Mouse (Mus musculus) intestine, embryonic 15.5 days (tissue): ENCODE data around the gene B4gat1. TPM values are rescaled to one million over a fixed set of nuclear protein-coding genes. Genes with fewer than 3 reads are reported as not detected.
"Not testable (repeated sequence)": the region's sequence is repeated elsewhere in the genome, so short reads cannot be mapped to it uniquely, and the experiment has no call there.

Source experiments
- ATAC-seq: fragments of 200-750 bp; cut with Nextera tagmentation; 2 replicates; pipeline ENCODE4 v1.8.0; 2017; ENCODE audit warnings: moderate TSS enrichment, moderate library complexity
- H3K27ac ChIP-seq: fragments of 300-500 bp; sonication (generic); 2 replicates; pipeline ENCODE4 v1.5.1; 2015; ENCODE audit warnings: mild to moderate bottlenecking, inconsistent platforms
- H3K27me3 ChIP-seq: fragments of 300-500 bp; sonication (generic); replicated peaks from 2 replicates; pipeline ENCODE4 v1.6.1; 2015; ENCODE audit warnings: inconsistent platforms
- H3K36me3 ChIP-seq: fragments of 300-500 bp; sonication (generic); 2 replicates; pipeline ENCODE4 v1.6.1; 2015; ENCODE audit warnings: inconsistent platforms
- H3K4me1 ChIP-seq: fragments of 300-500 bp; sonication (generic); replicated peaks from 2 replicates; pipeline ENCODE4 v1.6.1; 2015; ENCODE audit warnings: inconsistent platforms
- H3K4me2 ChIP-seq: fragments of 300-500 bp; sonication (generic); replicated peaks from 2 replicates; pipeline ENCODE4 v1.6.1; 2015; ENCODE audit warnings: mild to moderate bottlenecking, inconsistent platforms
- H3K4me3 ChIP-seq: fragments of 300-500 bp; sonication (generic); replicated peaks from 2 replicates; pipeline ENCODE4 v1.5.1; 2015; ENCODE audit warnings: inconsistent platforms
- H3K9ac ChIP-seq: fragments of 300-500 bp; sonication (generic); 2 replicates; pipeline ENCODE4 v1.6.1; 2015; ENCODE audit warnings: inconsistent platforms
- H3K9me3 ChIP-seq: fragments of 300-500 bp; sonication (generic); 2 replicates; pipeline ENCODE4 v1.6.1; 2016; ENCODE audit warnings: inconsistent platforms
- WGBS: fragments of 180-500 bp; shearing (Covaris S2); methylation state at CpG from one replicate; pipeline ENCODE4 v1.1.7; 2015; 5-methylcytosine and 5-hydroxymethylcytosine counted together
- polyA plus RNA-seq: library from polyadenylated mRNA; unstranded; fragments of >200 nt; fragmentation: Nextera tagmentation; extraction: Ambion mirVana; gene quantifications from 2 replicates; pipeline ENCODE4 v1.2.1, GENCODE M21; 2015

B4gat1 gene
- polyA plus RNA-seq = 36.1 and 36.2 TPM in 2 replicates

DNA sequence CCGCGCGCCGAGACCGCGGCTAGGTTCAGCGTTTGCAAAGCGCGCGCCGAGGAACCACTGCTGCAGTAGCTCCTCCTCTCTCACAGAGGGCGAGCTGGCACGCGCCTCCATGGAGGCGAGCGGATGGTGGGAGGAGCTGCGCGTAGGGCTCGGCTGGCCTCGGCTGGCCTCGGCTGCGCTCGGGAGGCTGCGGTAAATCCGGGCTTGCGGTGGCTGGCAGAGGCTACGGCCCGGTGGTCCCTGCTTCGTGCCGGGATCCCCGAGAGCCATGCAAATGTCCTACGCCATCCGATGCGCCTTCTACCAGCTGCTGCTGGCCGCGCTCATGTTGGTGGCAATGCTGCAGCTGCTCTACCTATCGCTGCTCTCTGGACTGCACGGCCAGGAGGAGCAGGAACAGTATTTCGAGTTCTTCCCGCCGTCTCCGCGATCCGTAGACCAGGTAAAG lies at the start of gene B4gat1, which contains the start of gene AC124502.3:
B4gat1 (plus strand) TSS at position 118 of the 448 bp plus-strand sequence.
AC124502.3 (plus strand) TSS at position 183 of the 448 bp plus-strand sequence.
- H3K36me3 ChIP-seq = no peaks in the 10 kb centered on the region
- ATAC-seq = peak; percentile 93
- peak within 1 kb of the TSS; percentile 91 for H3K9ac ChIP-seq
- no peaks in the 10 kb centered on the region for H3K9me3 ChIP-seq
- H3K4me3 ChIP-seq = peak within 1 kb of the TSS; percentile 64
- peak within 1 kb of the TSS; percentile 94 for H3K4me2 ChIP-seq
- H3K4me1 ChIP-seq = peaks cover 24% of the 10 kb centered on the region
- H3K27me3 ChIP-seq = no peaks in the 10 kb centered on the region
- H3K27ac ChIP-seq = peak within 1 kb of the TSS; percentile 65
- under 1% methylated on average over 44 of the region's 44 CpGs for WGBS

DNA sequence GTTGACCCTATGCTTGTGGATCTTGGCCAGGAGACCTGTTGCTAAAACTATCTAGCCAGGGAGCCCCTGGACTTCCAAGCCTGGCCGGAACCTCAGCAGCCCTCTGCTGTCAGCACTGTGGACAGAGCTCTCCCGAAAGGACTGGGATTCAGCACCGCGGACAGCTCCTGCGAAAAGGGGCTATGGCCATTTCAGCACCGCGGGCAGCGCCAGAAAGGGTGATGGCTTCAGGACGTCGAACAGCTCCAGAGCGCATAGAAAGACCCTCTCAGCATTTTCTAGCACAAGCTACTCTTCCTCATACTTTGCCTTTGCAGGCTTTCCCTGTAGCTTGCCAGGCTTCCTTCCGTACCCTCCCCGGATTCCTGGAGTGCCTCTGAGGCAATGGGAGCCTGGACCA lies 49.6 kb upstream of the B4gat1 start:
- Histone ChIP-seq H3K4me3 (no peak overlapping the region), H3K9ac (no peak overlapping the region), H3K9me3 (no peaks in the 10 kb centered on the region), H3K36me3 (no peaks in the 10 kb centered on the region), H3K4me2 (no peak overlapping the region), H3K27ac (no peak overlapping the region), H3K4me1 (0 out of 2 replicates have a peak, but pooled peaks cover 8% of the 10 kb centered on the region), H3K27me3 (peaks cover 46% of the 10 kb centered on the region)
- WGBS = 3% methylated on average over 13 of the region's 13 CpGs
- no peak for ATAC-seq

DNA sequence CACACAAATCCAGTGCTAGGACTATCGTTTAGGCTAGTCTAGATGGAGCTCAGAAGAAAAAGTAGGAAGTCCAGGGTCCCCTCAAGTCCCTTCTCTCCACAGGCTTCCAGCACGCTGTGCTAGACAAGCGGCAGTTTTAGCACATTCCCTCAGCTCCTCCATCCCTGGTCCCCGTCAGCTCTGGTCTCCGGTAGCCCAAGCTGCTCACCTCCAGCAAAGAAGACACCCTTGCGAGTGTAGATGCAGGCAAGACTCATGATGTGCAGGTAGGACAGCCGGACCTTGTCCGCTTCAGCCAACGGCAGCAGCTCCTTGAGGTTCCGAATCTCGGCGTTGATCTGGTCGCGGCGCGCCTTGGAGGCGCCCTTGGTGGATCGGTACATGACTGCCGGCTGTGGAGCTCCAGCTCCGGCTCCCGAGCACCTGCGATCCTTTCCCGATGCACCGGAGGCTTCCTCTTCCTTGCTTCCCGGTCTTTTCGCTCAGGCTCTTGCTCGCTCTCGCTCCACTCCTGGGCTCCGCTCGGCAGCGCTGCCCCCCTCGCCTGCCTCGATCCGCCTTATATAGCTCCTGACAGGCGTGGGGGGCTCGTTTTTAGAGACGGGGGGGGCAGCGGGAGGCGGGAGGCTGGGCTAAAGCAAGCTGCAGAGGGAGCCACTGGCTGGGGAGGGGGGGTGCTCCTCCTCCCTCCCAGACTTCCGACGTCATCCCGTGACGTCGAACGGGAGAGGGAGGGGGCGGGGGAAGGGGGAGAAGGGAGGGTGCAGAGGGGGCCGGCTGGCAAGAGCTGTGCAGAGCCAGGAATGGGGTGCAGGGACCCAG lies 49.0 kb upstream of the B4gat1 start:
- no peak overlapping the region for H3K4me2 ChIP-seq
- H3K27ac ChIP-seq = no peak overlapping the region
- no peak overlapping the region for H3K9ac ChIP-seq
- H3K9me3 ChIP-seq = no peaks in the 10 kb centered on the region
- no peak overlapping the region; the same call in 1 of the 2 replicates for H3K4me3 ChIP-seq
- H3K36me3 ChIP-seq = no peaks in the 10 kb centered on the region
- ATAC-seq = no peak
- WGBS = 20% methylated on average over 44 of the region's 47 CpGs
- peaks cover 39% of the 10 kb centered on the region for H3K27me3 ChIP-seq
- H3K4me1 ChIP-seq = 0 out of 2 replicates have a peak, but pooled peaks cover 8% of the 10 kb centered on the region

DNA sequence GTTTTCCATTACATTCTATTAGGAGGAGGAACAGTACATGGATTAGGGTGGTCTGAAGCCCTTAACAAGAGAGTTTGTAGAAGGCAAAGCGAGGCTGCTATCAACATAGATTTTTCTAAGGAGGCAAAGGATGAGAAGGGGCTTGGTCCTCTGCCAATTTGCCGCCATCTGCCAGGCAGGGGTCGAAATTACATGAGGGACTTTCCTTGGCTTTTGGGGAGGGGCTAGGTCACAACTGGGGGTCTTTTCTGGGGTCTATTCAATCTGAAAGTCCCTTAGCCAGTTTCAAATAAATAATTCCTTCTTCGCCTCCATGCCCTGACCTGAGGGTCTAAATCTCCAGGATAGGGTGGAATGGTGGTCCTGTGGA lies 48.4 kb upstream of the B4gat1 start, which contains the start of gene Npas4:
Npas4 (minus strand) TSS at position 61 of the 370 bp plus-strand sequence.
- H3K9ac ChIP-seq = no peak within 1 kb of the TSS
- peak within 1 kb of the TSS; percentile 35; the same call in 1 of the 2 replicates for H3K4me2 ChIP-seq

DNA sequence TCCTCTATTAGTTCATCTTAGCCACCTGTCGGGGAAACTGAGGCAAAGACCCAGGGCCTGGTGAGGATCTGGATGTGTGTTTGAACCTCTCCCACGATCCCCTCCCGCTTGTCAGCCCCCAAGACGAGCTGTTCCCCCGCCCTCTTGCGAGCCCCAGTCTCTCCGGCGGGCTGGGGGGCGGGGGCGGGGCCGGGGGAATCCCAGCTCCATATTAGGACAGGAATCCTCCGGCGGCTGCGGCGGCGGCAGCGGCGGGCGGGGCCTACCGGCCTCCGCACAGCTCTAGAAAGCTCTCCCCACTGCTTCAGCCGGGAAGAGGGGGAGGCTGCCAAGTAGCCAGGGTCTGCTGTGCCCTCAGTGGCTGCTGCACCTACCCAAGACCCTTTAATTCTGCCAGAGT lies 47.9 kb upstream of the B4gat1 start:
- H3K36me3 ChIP-seq = no peaks in the 10 kb centered on the region
- 3% methylated on average over 21 of the region's 22 CpGs for WGBS
- no peaks in the 10 kb centered on the region for H3K9me3 ChIP-seq
- H3K27ac ChIP-seq = no peak overlapping the region
- 0 out of 2 replicates have a peak, but pooled peaks cover 8% of the 10 kb centered on the region for H3K4me1 ChIP-seq
- no peak overlapping the region for H3K9ac ChIP-seq
- H3K4me3 ChIP-seq = no peak overlapping the region
- peaks cover 34% of the 10 kb centered on the region for H3K27me3 ChIP-seq
- H3K4me2 ChIP-seq = peak overlapping the region; percentile 35; the same call in 1 of the 2 replicates
- ATAC-seq = no peak

More for the DNA sequence above, 48.4 kb upstream of the B4gat1 start, which contains the start of gene Npas4:
- ATAC-seq = no peak
- H3K4me1 ChIP-seq = 0 out of 2 replicates have a peak, but pooled peaks cover 8% of the 10 kb centered on the region
- H3K4me3 ChIP-seq = no peak within 1 kb of the TSS; the same call in 1 of the 2 replicates
- 17% methylated on average over 4 of the region's 4 CpGs for WGBS
- H3K9me3 ChIP-seq = no peaks in the 10 kb centered on the region
- no peaks in the 10 kb centered on the region for H3K36me3 ChIP-seq
- peaks cover 35% of the 10 kb centered on the region for H3K27me3 ChIP-seq
- no peak within 1 kb of the TSS for H3K27ac ChIP-seq

DNA sequence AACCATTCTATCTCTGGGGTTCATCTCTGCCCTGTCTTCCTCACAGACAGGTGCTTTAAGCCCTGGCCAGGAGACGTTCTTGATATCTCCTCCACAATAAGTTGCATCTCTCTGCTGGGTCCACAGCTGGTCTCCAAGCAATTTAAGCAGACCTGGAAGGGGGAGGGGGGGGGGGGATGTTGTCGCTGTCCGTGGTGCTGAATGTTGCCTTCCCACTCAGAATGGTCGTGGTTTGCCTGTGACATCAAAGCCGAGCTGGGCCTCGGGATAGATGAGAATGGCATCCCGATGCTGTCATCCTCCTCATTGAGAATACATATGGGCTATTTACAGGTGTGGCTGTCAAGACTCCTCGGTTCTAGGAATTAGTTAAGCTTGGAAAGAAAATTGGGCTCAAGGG lies 46.3 kb upstream of the B4gat1 start:
- no peaks in the 10 kb centered on the region for H3K9me3 ChIP-seq
- no peak overlapping the region for H3K4me3 ChIP-seq
- H3K4me2 ChIP-seq = peak overlapping the region; percentile 17; the same call in 1 of the 2 replicates
- no peak overlapping the region for H3K9ac ChIP-seq
- H3K36me3 ChIP-seq = no peaks in the 10 kb centered on the region
- WGBS = 12% methylated on average over 8 of the region's 8 CpGs
- ATAC-seq = no peak
- no peak overlapping the region for H3K27ac ChIP-seq
- H3K27me3 ChIP-seq = peaks cover 30% of the 10 kb centered on the region
- H3K4me1 ChIP-seq = 0 out of 2 replicates have a peak, but pooled peaks cover 8% of the 10 kb centered on the region

DNA sequence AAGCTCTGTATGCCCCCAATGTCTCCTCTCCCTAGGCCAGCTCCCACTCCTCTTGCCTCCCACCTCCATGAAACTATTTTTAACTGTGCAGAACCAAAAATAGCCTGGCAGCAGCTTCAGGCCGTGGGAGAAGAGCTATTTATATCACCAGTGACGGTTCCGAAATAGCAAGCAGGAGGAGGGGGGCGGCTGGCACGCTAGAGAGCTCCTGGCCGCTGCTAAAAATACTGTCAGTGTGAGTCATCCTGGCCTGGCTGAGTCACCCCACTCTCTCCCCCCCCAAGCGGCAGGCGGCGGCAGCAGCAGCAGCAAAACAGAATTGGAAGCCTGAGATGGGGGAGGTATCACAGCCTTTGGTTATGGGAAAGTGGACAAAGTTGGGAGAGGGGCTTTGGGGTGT lies 45.7 kb upstream of the B4gat1 start:
- no peaks in the 10 kb centered on the region for H3K36me3 ChIP-seq
- WGBS = 2% methylated on average over 9 of the region's 9 CpGs
- no peaks in the 10 kb centered on the region for H3K9me3 ChIP-seq
- H3K4me1 ChIP-seq = 0 out of 2 replicates have a peak, but pooled peaks cover 8% of the 10 kb centered on the region
- peak overlapping the region; percentile 17; the same call in 1 of the 2 replicates for H3K4me2 ChIP-seq
- H3K27me3 ChIP-seq = peaks cover 30% of the 10 kb centered on the region
- peak; percentile 85 for ATAC-seq
- no peak overlapping the region for H3K9ac ChIP-seq
- H3K4me3 ChIP-seq = no peak overlapping the region
- no peak overlapping the region for H3K27ac ChIP-seq

DNA sequence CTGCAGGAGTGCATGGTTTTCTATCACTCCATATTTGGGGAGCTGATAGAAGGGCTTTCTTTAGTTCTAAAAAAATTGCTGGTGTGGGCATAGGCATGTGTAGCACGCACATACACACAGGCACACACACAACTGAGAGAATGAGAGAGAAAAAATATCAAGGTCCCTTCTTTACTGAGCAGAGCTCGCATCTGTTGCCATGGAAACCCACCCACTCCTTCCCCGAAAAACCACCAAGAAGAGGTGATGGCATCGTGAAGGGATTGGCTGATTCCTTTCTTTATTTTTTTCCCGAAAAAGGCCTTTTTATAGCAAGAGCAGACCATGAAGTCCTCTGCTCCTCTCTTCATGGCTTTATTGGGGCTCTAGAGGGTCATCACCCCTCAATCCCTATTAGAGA lies 44.6 kb upstream of the B4gat1 start:
- Histone ChIP-seq H3K4me1 (0 out of 2 replicates have a peak, but pooled peaks cover 8% of the 10 kb centered on the region), H3K4me3 (no peak overlapping the region), H3K9ac (no peak overlapping the region), H3K4me2 (no peak overlapping the region), H3K9me3 (no peaks in the 10 kb centered on the region), H3K27me3 (peaks cover 30% of the 10 kb centered on the region), H3K27ac (no peak overlapping the region), H3K36me3 (no peaks in the 10 kb centered on the region)
- 63% methylated on average over 5 of the region's 5 CpGs for WGBS
- ATAC-seq = no peak

DNA sequence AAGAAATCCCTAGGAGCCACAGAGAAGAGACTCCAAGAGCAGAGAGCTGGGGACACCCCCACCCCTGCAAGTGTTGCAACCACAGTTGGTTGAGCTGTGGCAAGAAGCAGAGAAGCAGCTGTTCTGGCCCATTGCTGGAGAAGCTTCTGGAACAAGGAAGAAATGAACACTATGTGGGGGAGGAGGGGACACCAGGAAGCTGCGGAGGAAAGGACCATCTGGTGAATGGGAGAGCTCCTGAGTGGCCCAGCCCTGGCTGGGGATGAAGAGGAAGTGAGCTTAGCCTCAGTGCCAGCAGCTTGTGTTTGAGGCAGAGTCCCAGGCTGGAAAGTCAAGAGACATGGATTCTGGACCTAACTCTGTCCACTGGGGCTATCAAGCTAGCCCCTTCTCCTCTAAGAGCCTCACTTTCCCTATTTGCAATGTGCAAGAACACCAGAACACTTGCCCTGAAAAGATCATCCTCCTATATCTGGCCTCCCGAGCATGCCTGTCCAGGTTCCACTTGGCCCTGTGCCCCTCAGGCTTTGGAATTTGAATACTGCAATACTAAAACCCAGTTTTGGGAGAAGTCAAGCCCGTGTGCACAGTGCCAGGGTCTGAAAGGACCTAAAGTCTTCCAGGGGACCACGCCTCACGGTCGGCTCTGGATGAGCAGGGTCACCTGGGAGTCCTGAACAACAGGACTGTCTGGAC lies 39.0 kb upstream of the B4gat1 start:
- H3K27me3 ChIP-seq = peaks cover 9% of the 10 kb centered on the region; the same call in 1 of the 2 replicates
- no peak overlapping the region for H3K9ac ChIP-seq
- H3K4me3 ChIP-seq = 0 out of 2 replicates have a peak overlapping the region, but pooled peaks have one; percentile 0
- H3K4me2 ChIP-seq = peak overlapping the region; percentile 26
- H3K9me3 ChIP-seq = no peaks in the 10 kb centered on the region
- 55% methylated on average over 6 of the region's 6 CpGs for WGBS
- H3K27ac ChIP-seq = no peak overlapping the region
- no peaks in the 10 kb centered on the region for H3K36me3 ChIP-seq
- H3K4me1 ChIP-seq = peaks cover 3% of the 10 kb centered on the region; the same call in 1 of the 2 replicates
- no peak for ATAC-seq

DNA sequence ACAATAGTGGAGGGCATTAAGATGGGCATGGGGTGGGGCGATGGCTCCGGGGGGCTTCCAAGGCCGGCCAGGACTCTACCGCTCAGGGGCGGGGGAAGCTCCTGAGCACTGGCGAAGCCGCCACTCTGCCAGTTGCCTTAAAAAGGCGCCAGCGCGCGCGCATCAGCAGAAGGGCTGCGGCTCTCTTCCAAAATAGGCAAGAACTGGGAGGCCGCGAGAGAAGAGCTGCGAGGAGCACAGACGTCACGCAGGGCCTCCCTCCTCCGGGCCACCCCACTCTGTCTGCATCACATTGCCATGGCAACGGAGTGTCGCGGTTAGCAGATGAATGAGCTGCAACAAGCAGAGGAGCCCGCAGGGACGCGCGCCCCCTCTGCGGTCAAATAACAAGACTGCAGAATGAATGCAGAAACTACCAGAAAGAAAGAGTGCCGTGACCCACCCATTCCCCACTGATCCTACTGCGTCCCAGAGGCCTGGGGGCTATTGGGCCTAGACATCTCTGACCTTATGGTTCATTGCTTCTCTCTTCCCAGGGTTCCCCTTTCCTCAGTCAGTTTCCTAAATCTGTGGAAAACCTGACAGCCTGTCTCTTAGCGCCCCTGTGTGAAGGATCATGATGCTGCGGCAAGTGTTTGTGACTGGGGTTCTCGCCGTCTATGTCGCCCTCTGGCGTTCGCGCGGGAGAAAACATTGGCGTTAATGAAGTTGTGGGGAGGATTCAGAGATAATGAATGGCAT lies 36.8 kb upstream of the B4gat1 start:
- ATAC-seq = peak; percentile 95
- Histone ChIP-seq H3K4me2 (peak overlapping the region; percentile 50), H3K36me3 (no peaks in the 10 kb centered on the region), H3K9ac (0 out of 2 replicates have a peak overlapping the region, but pooled peaks have one; percentile 15), H3K27me3 (peaks cover 9% of the 10 kb centered on the region; the same call in 1 of the 2 replicates), H3K4me1 (peaks cover 3% of the 10 kb centered on the region; the same call in 1 of the 2 replicates), H3K27ac (peak overlapping the region; percentile 33; the same call in 1 of the 2 replicates), H3K9me3 (no peaks in the 10 kb centered on the region), H3K4me3 (peak overlapping the region; percentile 10)
- WGBS = 1% methylated on average over 39 of the region's 39 CpGs

DNA sequence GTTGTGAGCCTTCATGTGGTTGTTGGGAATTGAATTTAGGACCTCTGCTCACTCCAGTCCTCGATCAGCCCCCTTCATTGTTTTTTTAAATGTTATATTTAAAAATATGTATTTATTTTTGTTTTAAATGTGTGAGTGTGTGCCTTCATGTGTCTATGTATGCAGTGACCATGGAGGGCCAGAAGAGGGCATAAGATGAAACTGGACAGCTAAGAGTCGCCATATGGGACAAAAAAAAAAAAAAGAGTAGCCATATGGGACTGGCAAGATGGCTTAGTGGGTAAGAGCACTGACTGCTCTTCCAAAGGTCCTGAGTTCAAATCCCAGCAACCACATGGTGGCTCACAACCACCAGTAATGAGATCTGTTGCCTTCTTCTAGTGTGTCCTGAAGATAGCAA lies 35.0 kb upstream of the B4gat1 start:
- not testable (repeated sequence) for H3K27me3 ChIP-seq, ATAC-seq, H3K36me3 ChIP-seq, H3K9ac ChIP-seq, H3K4me1 ChIP-seq, H3K4me3 ChIP-seq, H3K27ac ChIP-seq, H3K9me3 ChIP-seq, H3K4me2 ChIP-seq
- 59% methylated on average over 2 of the region's 2 CpGs for WGBS
